Mouse (Mus musculus) liver, embryonic 14.5 days (tissue): Measurements from ENCODE around the gene C2cd4c.

ENCODE experiments used
- CTCF ChIP-seq: IDR thresholded peaks from 2 replicates; pipeline ENCODE4 v1.5.1; 2016; ENCODE audit warnings: antibody characterized with exemption, low read depth, control low read depth
- EP300 ChIP-seq: IDR thresholded peaks from 2 replicates; pipeline ENCODE4 v1.6.1; 2016; ENCODE audit warnings: antibody characterized with exemption, low read depth

DNA sequence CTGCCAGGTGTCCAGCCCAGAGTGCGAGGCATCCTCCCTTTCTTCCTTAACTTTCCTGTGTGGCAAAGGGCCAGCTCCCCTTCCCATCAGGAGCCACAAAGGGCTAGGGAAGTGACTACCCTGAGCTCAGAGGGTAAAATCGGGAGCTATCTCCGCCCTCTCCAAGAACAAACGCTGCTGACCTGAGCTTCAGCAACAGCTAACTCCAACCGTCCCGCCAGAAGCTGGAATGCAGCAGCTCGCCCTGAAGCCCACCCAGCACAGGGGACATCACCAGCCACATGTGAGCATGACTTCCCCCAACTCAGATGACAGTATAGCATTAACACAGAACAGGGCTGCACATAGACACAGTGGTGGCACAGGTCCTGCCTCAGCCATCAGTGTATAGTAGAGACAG, 29.8 kb downstream of the C2cd4c start:
- TF ChIP-seq CTCF (no peak), EP300 (no peak)
